Mouse (Mus musculus): ENCODE results near the gene Dph5. TPM values are rescaled to one million over a fixed set of nuclear protein-coding genes. Genes with fewer than 3 reads are reported as not detected.

Dph5 gene
- polyA plus RNA-seq (2012; fragmentation: generic; extraction: Trizol): 1 to 10 TPM; 2.1 to 6.2 TPM

GRCm38 (mm10) chr3:115887427-115888309 is at the start of gene Dph5:
TSS of gene Dph5 (plus strand) at chr3:115887837.

Other genes with a start within 250 kb of the Dph5 start
- gene S1pr1, start 172.8 kb upstream of the Dph5 start, polyA plus RNA-seq (2012; fragmentation: generic; extraction: Trizol): 10 to 100 TPM in 1 of 2 experiments, 1 to 10 TPM in 1; 1.2 to 17.6 TPM
- 1 to 10 TPM; 1.5 to 6.7 TPM for gene Slc30a7, start 119.6 kb downstream of the Dph5 start, polyA plus RNA-seq (2012; fragmentation: generic; extraction: Trizol)
- gene Extl2, start 119.6 kb downstream of the Dph5 start, polyA plus RNA-seq (2012; fragmentation: generic; extraction: Trizol): 10 to 100 TPM in 1 of 2 experiments, 1 to 10 TPM in 1; 1.2 to 14.4 TPM
- gene Vcam1, start 241.9 kb downstream of the Dph5 start, polyA plus RNA-seq (2012; fragmentation: generic; extraction: Trizol): 10 to 100 TPM in 1 of 2 experiments, 1 to 10 TPM in 1; 1.3 to 81.1 TPM